Mouse (Mus musculus): ENCODE data around the gene Tmem222.

GRCm38 (mm10) chr4:133319667-133320066 lies 42.1 kb upstream of the Tmem222 start:
- TF ChIP-seq CTCF (IDR thresholded peaks at IDR 0.05; ENCODE audit: insufficient read depth, low read length) (no peak), POLR2A (IDR thresholded peaks at IDR 0.05; ENCODE audit: borderline replicate concordance, extremely low read depth, low read depth, low read length) (no peak)

Data from lung, adult 2 months (tissue).